Mouse (Mus musculus) erythroblast, embryonic 14.5 days (primary cell): ENCODE results near the gene Hoga1. TPM values are rescaled to one million over a fixed set of nuclear protein-coding genes. Genes with fewer than 3 reads are reported as not detected.

ENCODE experiments used
- H3K27me3 ChIP-seq: 2 replicates; pipeline ENCODE4 v1.6.1; 2012; ENCODE audit warnings: inconsistent platforms; ENCODE audit not compliant: control insufficient read depth
- H3K36me3 ChIP-seq: 2 replicates; pipeline ENCODE4 v1.6.1; 2012; ENCODE audit warnings: mild to moderate bottlenecking, inconsistent platforms; ENCODE audit not compliant: control insufficient read depth
- H3K4me1 ChIP-seq: 2 replicates; pipeline ENCODE4 v1.6.1; 2012; ENCODE audit warnings: inconsistent platforms; ENCODE audit not compliant: control insufficient read depth
- H3K4me3 ChIP-seq: replicated peaks from 2 replicates; pipeline ENCODE3; 2012; ENCODE audit warnings: moderate library complexity, mild to moderate bottlenecking, inconsistent platforms
- H3K9me3 ChIP-seq: 2 replicates; pipeline ENCODE4 v1.6.1; 2012; ENCODE audit warnings: low read length, inconsistent platforms, mixed read lengths; ENCODE audit not compliant: control insufficient read depth
- GATA1 ChIP-seq: IDR thresholded peaks from 2 replicates; pipeline ENCODE4 v1.6.1; 2012; ENCODE audit warnings: low read length, inconsistent platforms, mixed read lengths
- TAL1 ChIP-seq: IDR thresholded peaks from 3 replicates; pipeline ENCODE4 v1.6.1; 2012; ENCODE audit warnings: low read length, inconsistent platforms, mixed read lengths
- polyA plus RNA-seq: library from polyadenylated mRNA; stranded (reverse); fragments of >175 nt; gene quantifications from 2 replicates; pipeline ENCODE4 v1.2.3, GENCODE M21; 2012

Gene Hoga1
- polyA plus RNA-seq, 1 experiment, result not detected

DNA sequence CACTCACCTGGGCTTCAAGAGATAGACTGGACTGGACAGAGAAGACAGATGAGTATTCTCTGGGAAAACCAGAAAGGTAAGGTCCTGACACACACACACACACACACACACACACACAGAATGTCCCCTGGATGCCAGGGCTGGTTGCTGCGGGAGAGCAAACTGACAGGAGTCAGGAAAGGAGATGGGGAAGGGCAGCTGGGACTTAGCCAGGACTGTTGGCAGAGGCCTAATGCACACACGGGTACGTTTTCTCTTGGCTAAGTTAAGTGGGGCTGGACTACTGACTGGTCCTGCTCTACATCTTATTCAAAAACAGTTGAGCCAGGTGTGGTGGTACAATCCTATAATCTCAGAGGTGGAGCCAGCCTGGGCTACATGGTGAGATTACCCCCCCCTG, 9.1 kb upstream of the Hoga1 start:
- no peak for TF ChIP-seq TAL1
- no peak for TF ChIP-seq GATA1
- Histone ChIP-seq H3K9me3 (no peaks in the 10 kb centered on the region), H3K27me3 (peaks cover 3% of the 10 kb centered on the region), H3K4me3 (no peak overlapping the region), H3K36me3 (no peaks in the 10 kb centered on the region), H3K4me1 (no peaks in the 10 kb centered on the region; the same call in 1 of the 2 replicates)

DNA sequence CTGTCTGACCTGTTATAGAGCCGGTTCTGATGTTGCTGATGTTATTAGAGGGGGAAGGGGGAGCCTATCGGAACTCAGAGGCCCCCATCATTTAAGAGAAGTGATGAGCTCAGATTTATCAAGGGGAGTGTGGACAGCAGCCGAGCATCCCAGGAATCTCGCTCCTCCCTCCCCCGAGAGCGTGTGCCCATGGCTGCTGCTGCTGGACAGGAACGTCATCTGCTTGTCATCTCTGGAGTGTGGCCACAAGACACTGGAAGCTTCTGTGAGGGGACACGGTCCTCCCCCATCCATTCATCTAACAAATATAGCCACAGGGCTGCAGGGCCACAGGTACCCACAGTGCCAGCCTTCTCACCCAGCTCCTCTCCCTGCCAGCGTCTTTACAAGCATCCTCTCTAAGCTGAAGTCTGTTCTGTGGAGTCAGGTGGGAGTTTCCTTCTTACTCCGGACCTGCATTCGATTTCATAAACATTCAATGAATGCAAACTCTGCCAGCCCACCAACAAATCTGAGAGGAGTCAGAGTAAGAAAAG, 8.2 kb upstream of the Hoga1 start:
- TF ChIP-seq GATA1 (no peak), TAL1 (no peak)
- Histone ChIP-seq H3K9me3 (no peaks in the 10 kb centered on the region), H3K4me1 (no peaks in the 10 kb centered on the region; the same call in 1 of the 2 replicates), H3K36me3 (no peaks in the 10 kb centered on the region), H3K4me3 (no peak overlapping the region), H3K27me3 (peaks cover 3% of the 10 kb centered on the region)

DNA sequence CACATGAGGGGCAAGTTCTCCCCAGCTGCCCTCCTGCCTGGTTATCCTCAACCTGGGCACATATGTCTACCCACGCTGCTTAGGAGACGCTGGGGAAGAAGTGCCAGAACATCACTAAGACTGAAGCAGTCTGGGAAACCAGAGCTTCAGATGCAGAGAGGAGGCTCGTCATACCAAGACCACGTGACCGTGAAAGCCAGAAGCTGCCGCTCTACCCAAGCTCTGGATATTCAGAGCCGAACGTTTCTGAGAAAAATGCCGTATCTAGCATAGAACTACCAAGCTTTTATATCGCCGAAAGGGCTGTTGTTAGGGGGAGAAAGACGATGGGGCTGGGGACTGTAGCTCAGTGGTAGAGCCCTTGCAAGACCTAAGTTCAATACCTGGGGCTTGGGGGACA, 7.1 kb upstream of the Hoga1 start:
- no peaks in the 10 kb centered on the region for H3K36me3 ChIP-seq

DNA sequence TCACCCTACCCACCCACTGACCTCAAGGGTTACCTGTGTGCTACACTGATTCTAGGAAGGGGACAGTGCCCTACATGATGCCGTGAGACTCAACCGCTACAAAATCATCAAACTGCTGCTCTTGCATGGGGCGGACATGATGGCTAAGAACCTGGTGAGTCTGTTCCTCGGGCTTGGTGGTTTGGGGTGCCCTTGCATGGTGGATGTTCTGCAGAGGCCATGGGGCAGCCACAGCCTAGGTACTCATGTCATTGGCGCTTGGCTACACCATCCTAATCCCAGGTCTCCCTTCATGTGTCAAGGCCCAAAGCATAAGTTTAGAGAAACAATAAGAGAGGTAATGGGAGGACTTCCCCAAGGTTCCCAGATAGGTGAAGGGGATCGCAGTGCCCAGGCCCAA, 1.4 kb upstream of the Hoga1 start:
- H3K27me3 ChIP-seq, result peaks cover 7% of the 10 kb centered on the region; the same call in 1 of the 2 replicates
- peaks cover 4% of the 10 kb centered on the region for H3K4me1 ChIP-seq
- H3K4me3 ChIP-seq, result no peak overlapping the region
- H3K36me3 ChIP-seq, result no peaks in the 10 kb centered on the region
- TF ChIP-seq TAL1, result no peak
- TF ChIP-seq GATA1, result no peak
- H3K9me3 ChIP-seq, result no peaks in the 10 kb centered on the region

More for the DNA sequence above, 7.1 kb upstream of the Hoga1 start:
- H3K4me1 ChIP-seq, result no peaks in the 10 kb centered on the region; the same call in 1 of the 2 replicates
- no peak overlapping the region for H3K4me3 ChIP-seq
- H3K9me3 ChIP-seq, result no peaks in the 10 kb centered on the region
- TF ChIP-seq TAL1 (no peak), GATA1 (no peak)
- H3K27me3 ChIP-seq, result peaks cover 3% of the 10 kb centered on the region

DNA sequence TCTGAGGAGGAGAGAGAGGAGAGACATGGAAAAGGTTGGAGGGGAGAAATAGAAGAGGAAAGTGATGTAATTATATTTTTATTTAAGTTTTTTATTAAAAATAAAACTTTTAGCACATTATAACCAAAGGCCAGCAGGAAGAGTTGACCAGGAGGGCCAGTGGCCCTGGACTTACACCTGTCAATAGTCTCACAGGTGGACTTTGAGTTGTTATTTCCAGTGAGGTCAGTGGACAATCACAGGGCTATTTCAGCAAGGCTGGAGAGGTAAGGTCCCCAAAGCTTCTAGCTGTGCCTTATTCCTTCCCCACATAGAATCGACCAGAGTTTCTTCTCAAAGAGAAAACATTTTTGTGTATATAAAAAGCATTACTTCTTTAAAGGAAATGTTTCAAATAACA, 4.8 kb downstream of the Hoga1 start:
- Histone ChIP-seq H3K36me3 (no peaks in the 10 kb centered on the region; the same call in 1 of the 2 replicates), H3K4me1 (peaks cover 3% of the 10 kb centered on the region), H3K27me3 (peaks cover 4% of the 10 kb centered on the region; the same call in 1 of the 2 replicates), H3K9me3 (no peaks in the 10 kb centered on the region), H3K4me3 (no peak overlapping the region)
- TF ChIP-seq TAL1 (no peak), GATA1 (no peak)

DNA sequence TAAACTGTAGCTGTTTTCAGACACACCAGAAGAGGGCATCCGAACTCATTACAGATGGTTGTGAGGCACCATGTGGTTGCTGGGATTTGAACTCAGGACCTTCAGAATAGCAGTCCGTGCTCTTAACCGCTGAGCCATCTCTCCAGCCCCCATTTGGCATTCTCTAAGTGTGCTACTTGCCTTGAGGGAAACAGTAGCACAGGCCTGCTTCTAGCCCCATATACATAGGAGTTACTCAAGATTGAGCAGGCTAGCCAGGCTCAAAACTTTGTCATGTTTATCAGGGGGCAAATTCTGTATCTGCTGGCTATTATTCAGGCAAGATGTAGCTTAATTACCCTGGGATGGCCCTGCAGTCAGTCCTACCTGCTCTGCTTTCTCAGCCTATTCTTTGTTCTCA, 5.9 kb downstream of the Hoga1 start:
- no peaks in the 10 kb centered on the region for H3K9me3 ChIP-seq
- TF ChIP-seq GATA1 (no peak), TAL1 (no peak)
- no peaks in the 10 kb centered on the region; the same call in 1 of the 2 replicates for H3K36me3 ChIP-seq
- H3K4me3 ChIP-seq, result no peak overlapping the region
- H3K4me1 ChIP-seq, result no peaks in the 10 kb centered on the region
- 0 out of 2 replicates have a peak, but pooled peaks cover 1% of the 10 kb centered on the region for H3K27me3 ChIP-seq

DNA sequence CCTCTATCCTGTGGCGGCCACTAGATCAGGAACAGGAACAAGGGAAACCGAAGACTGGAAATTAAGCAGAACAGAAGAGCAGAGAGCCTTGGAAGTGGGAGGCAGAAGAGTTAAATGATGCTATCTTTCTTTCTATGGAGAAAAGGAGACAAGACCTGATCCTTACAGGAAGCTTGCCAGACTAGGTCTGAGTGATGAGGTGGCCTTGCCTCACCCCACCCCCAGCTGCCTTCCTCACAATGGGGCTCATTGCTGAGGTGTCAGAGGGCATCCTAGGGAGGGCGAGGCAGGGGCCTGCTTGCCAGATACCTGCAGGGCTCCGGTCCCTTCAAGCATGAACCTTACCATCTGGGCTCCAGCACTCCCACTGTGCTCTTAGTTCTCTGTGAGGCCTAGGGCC, 6.5 kb downstream of the Hoga1 start, which contains the start of gene 4933411K16Rik:
4933411K16Rik (plus strand) TSS at position 301 of the 400 bp plus-strand sequence.
- Histone ChIP-seq H3K4me3 (no peak within 1 kb of the TSS), H3K27me3 (0 out of 2 replicates have a peak, but pooled peaks cover under 1% of the 10 kb centered on the region), H3K36me3 (no peaks in the 10 kb centered on the region; the same call in 1 of the 2 replicates), H3K9me3 (no peaks in the 10 kb centered on the region), H3K4me1 (no peaks in the 10 kb centered on the region)
- no peak for TF ChIP-seq GATA1
- TF ChIP-seq TAL1, result no peak

DNA sequence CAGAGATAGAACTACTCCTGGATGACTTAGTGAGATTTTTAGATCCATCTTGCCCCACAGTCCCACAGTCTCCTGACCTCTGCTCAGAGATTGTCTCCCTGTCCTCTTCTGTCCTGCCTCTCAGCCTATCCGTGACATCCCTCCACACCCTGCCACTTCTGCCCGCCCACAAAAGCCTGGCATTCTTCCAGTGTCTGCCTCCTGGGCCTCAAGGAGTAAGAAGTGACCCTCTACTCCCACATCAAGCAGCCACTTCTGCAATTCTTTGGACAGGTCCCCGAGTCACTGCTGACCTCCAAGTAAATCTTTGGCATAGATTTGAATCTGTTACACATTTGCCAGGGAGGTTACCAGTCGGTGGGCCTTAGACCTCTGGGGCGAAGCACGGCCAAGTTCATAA, 8.8 kb downstream of the Hoga1 start:
- no peak overlapping the region for H3K4me3 ChIP-seq
- H3K9me3 ChIP-seq, result no peaks in the 10 kb centered on the region
- TF ChIP-seq TAL1 (no peak), GATA1 (no peak)
- no peaks in the 10 kb centered on the region for H3K4me1 ChIP-seq
- H3K27me3 ChIP-seq, result 0 out of 2 replicates have a peak, but pooled peaks cover 2% of the 10 kb centered on the region
- H3K36me3 ChIP-seq, result no peaks in the 10 kb centered on the region; the same call in 1 of the 2 replicates

DNA sequence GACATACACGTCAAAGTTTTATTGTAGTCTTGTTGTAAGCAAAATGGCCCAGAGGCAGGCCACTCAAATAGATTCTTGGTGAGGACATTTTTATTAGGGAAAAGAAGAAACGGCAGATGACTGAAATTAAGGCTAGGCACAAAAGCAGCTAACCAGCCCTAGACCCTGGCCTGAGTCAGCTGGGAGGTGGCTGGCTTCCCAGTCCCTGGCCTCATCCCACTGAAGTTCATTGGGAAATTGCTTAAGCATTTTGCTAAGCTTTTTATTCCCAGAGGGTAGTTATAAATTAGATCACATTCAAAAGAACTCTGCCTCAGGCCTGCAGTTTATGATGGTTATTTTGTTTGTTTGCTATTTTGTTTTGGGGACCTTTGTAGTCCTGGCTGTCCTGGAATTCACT, 10.5 kb downstream of the Hoga1 start:
- Histone ChIP-seq H3K27me3 (peaks cover 2% of the 10 kb centered on the region; the same call in 1 of the 2 replicates), H3K4me3 (no peak overlapping the region), H3K9me3 (no peaks in the 10 kb centered on the region), H3K4me1 (no peaks in the 10 kb centered on the region), H3K36me3 (peaks cover 3% of the 10 kb centered on the region; the same call in 1 of the 2 replicates)
- no peak for TF ChIP-seq GATA1
- no peak for TF ChIP-seq TAL1
